12 mouse cellular contexts compared by ENCODE assay signal in the genomic region with DNA sequence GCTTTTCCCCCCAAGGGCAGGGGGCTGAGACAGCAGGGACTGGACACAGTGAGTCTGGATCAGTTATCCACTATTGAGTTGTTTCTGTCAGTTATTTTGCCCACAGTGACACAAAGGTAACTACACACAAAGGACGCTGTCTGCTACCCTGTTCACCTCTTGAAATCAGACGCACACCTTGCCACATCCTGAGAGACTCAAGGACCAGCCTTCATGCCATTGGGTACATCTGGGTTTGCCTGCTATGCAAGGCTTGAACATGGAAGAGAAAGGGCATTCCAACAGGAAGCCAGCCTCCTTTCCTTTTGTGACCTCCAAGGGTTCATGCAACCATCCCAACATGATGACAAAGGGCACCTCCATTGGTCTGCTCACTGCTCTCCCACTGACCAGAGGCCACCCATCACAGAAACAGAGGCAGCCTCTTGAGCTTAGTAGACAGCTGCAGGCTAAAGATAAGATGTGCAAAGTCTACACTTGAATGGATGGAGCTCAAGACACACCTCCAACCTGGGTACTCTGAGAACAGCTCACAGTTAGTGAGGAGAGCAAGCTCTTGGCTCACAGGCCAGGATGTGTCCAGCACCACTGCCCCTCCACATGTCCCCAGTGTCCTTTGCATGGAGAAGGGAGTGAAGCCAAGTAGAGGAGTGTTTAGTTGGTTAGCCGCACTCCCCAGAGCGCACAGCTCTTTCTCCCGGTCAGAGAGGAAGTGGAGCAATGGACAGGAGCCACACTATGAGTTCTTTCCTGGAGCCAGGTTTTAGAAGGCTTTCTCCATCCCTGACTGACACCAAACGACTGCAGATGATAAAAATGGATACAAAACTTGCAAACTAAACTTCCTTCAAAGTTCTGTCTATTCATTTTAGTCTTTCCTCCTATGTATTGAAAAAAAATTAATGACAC.
DNase-seq lines count a peak whose midpoint lies in the region; ATAC-seq and TF ChIP-seq lines count a peak whose summit lies in the region.
"Had no signal": no experiment of that assay in that cellular context is flagged by ENCODE, and none has a peak within 500 bp of the region (broad histone marks: within the 10 kb centered on the region; RNA-seq: fewer than 3 reads in every experiment).

No protein-coding gene starts in this region.

- H3K4me1 ChIP-seq in heart, embryonic 12.5 days (replicated peaks), result no peaks in the 10 kb centered on the region
- H3K4me1 ChIP-seq in G1E (ENCODE audit: insufficient read depth, low read depth, low read length), result peaks cover 13% of the 10 kb centered on the region
- peaks cover 21 to 23% of the 10 kb centered on the region in 2 experiments for H3K4me1 ChIP-seq in liver, embryonic 14.5 days (replicated peaks; ENCODE audit: control insufficient read depth in 2 of 2, insufficient read depth in 2 of 2, low read length in 1 of 2)
- H3K4me1 ChIP-seq in midbrain, embryonic 11.5 days (ENCODE audit: control insufficient read depth, insufficient read depth, low read length), result no peaks in the 10 kb centered on the region
- no peaks in the 10 kb centered on the region for H3K4me1 ChIP-seq in midbrain, embryonic 14.5 days (ENCODE audit: control insufficient read depth, insufficient read depth, low read length)

- TF ChIP-seq CTCF in G1E (IDR thresholded peaks at IDR 0.05; ENCODE audit: low read depth, low read length), result no peak
- TF ChIP-seq CTCF in liver, embryonic 14.5 days (IDR thresholded peaks at IDR 0.05; ENCODE audit: low read depth), result no peak

- H3K4me3 ChIP-seq in heart, embryonic 12.5 days, result no peak overlapping the region
- H3K4me3 ChIP-seq in G1E (ENCODE audit: low read depth, low read length), result no peak overlapping the region
- H3K4me3 ChIP-seq in liver, embryonic 14.5 days (ENCODE audit: insufficient read depth in 1 of 2, low read depth in 2 of 2, low read length in 2 of 2), result peak overlapping the region; percentile 5 to 8; a peak in 1 of 4 replicates
- H3K4me3 ChIP-seq in midbrain, embryonic 11.5 days (ENCODE audit: low read depth, low read length), result no peak overlapping the region
- no peak overlapping the region for H3K4me3 ChIP-seq in midbrain, embryonic 14.5 days (replicated peaks; ENCODE audit: low read depth, low read length)

- no peak overlapping the region for H3K4me2 ChIP-seq in heart, embryonic 12.5 days
- H3K4me2 ChIP-seq in liver, embryonic 14.5 days (ENCODE audit: low read depth), result peak overlapping the region; percentile 57
- no peak overlapping the region for H3K4me2 ChIP-seq in midbrain, embryonic 11.5 days
- H3K4me2 ChIP-seq in midbrain, embryonic 14.5 days (ENCODE audit: low read length), result no peak overlapping the region

- peak; percentile 88 for TF ChIP-seq EP300 in liver, embryonic 14.5 days (IDR thresholded peaks at IDR 0.05; ENCODE audit: low read depth)

- peak; percentile 92 for ATAC-seq in heart, embryonic 12.5 days (ENCODE audit: insufficient number of reproducible peaks, low FRiP score)
- ATAC-seq in G1E (ENCODE audit: extremely low read depth, insufficient number of reproducible peaks, low FRiP score, poor library complexity, severe bottlenecking), result 0 out of 2 replicates have a peak, but pooled peaks have one; percentile 4
- peak; percentile 29; the same call in 1 of the 2 replicates for ATAC-seq in common myeloid progenitor, adult 5-6 weeks (replicated peaks; ENCODE audit: low read depth, poor library complexity, severe bottlenecking)
- peak; percentile 99 for ATAC-seq in liver, embryonic 14.5 days (ENCODE audit: insufficient read depth)
- no peak for ATAC-seq in midbrain, embryonic 11.5 days (ENCODE audit: low FRiP score)
- no peak for ATAC-seq in midbrain, embryonic 14.5 days (ENCODE audit: low FRiP score, low TSS enrichment)

- DNase-seq in heart, postnatal 4 days, result no peak
- no peak for DNase-seq in G1E (ENCODE audit: low spot score)
- peak; percentile 77 to 86 (median 82) for DNase-seq in liver, embryonic 14.5 days (ENCODE audit: low read depth in 3 of 3, low spot score in 3 of 3)
- no peak for DNase-seq in midbrain, embryonic 11.5 days (ENCODE audit: low spot score, missing footprints)
- DNase-seq in midbrain, embryonic 14.5 days, result no peak
- DNase-seq in gastrocnemius, postnatal 25 days, result no peak
- DNase-seq: adrenal gland, postnatal 36 days; cerebellum, adult 11-12 months; lung, adult 2 months; right cerebral cortex, postnatal 25 days had no signal

- H3K27me3 ChIP-seq in heart, embryonic 12.5 days (replicated peaks), result no peaks in the 10 kb centered on the region
- H3K27me3 ChIP-seq in G1E (ENCODE audit: insufficient read depth, low read length), result peaks cover 59% of the 10 kb centered on the region
- H3K27me3 ChIP-seq in liver, embryonic 14.5 days (ENCODE audit: control insufficient read depth, insufficient read depth, low read length), result no peaks in the 10 kb centered on the region
- no peaks in the 10 kb centered on the region for H3K27me3 ChIP-seq in midbrain, embryonic 11.5 days (ENCODE audit: control insufficient read depth, insufficient read depth, low read length)
- no peaks in the 10 kb centered on the region for H3K27me3 ChIP-seq in midbrain, embryonic 14.5 days (ENCODE audit: control insufficient read depth, insufficient read depth, low read length)

- H3K27ac ChIP-seq in heart, embryonic 12.5 days (ENCODE audit: poor library complexity, severe bottlenecking), result no peak overlapping the region
- H3K27ac ChIP-seq in liver, embryonic 14.5 days, result peak overlapping the region; percentile 67
- H3K27ac ChIP-seq in midbrain, embryonic 11.5 days (ENCODE audit: low read depth, low read length), result no peak overlapping the region
- no peak overlapping the region for H3K27ac ChIP-seq in midbrain, embryonic 14.5 days (replicated peaks; ENCODE audit: low read depth, low read length)

- no peaks in the 10 kb centered on the region; the same call in 1 of the 2 replicates for H3K9me3 ChIP-seq in heart, embryonic 12.5 days (replicated peaks)
- H3K9me3 ChIP-seq in G1E (replicated peaks), result no peaks in the 10 kb centered on the region
- no peaks in the 10 kb centered on the region for H3K9me3 ChIP-seq in liver, embryonic 14.5 days (ENCODE audit: control insufficient read depth, low read length)
- no peaks in the 10 kb centered on the region for H3K9me3 ChIP-seq in midbrain, embryonic 11.5 days (ENCODE audit: control insufficient read depth, low read length)
- no peaks in the 10 kb centered on the region for H3K9me3 ChIP-seq in midbrain, embryonic 14.5 days (ENCODE audit: control insufficient read depth, low read length)

- H3K36me3 ChIP-seq in heart, embryonic 12.5 days, result peaks cover 45% of the 10 kb centered on the region
- no peaks in the 10 kb centered on the region for H3K36me3 ChIP-seq in G1E (replicated peaks)
- H3K36me3 ChIP-seq in liver, embryonic 14.5 days (replicated peaks; ENCODE audit: control insufficient read depth, insufficient read depth, low read depth), result no peaks in the 10 kb centered on the region; the same call in 1 of the 2 replicates
- no peaks in the 10 kb centered on the region for H3K36me3 ChIP-seq in midbrain, embryonic 11.5 days (ENCODE audit: control insufficient read depth, insufficient read depth, low read length)
- H3K36me3 ChIP-seq in midbrain, embryonic 14.5 days (ENCODE audit: control insufficient read depth, insufficient read depth, low read length), result no peaks in the 10 kb centered on the region

- H3K9ac ChIP-seq in heart, embryonic 12.5 days, result no peak overlapping the region
- peak overlapping the region; percentile 53; the same call in 1 of the 2 replicates for H3K9ac ChIP-seq in liver, embryonic 14.5 days (replicated peaks)
- no peak overlapping the region for H3K9ac ChIP-seq in midbrain, embryonic 11.5 days (ENCODE audit: low read length)
- H3K9ac ChIP-seq in midbrain, embryonic 14.5 days (replicated peaks; ENCODE audit: low read length), result no peak overlapping the region

- WGBS in heart, embryonic 12.5 days, result 83% methylated on average over 6 of the region's 6 CpGs
- 53% methylated on average over 6 of the region's 6 CpGs for WGBS in liver, embryonic 14.5 days (ENCODE audit: insufficient replicate concordance)
- WGBS in midbrain, embryonic 11.5 days, result 86% methylated on average over 6 of the region's 6 CpGs
- 91% methylated on average over 6 of the region's 6 CpGs for WGBS in midbrain, embryonic 14.5 days

Comparison
In these comparisons a context has a peak if more than half of its experiments do, and no peak if none do; other contexts are left out.
1. ATAC-seq: peak in heart, embryonic 12.5 days (single experiment), G1E (single experiment), common myeloid progenitor, adult 5-6 weeks (single experiment) and liver, embryonic 14.5 days (single experiment); none in midbrain, embryonic 11.5 days (single experiment) and midbrain, embryonic 14.5 days (single experiment).
2. H3K4me3 ChIP-seq: peak in liver, embryonic 14.5 days (2 of 2); none in heart, embryonic 12.5 days (single experiment), G1E (single experiment), midbrain, embryonic 11.5 days (single experiment) and midbrain, embryonic 14.5 days (single experiment).
3. DNase-seq: peak in liver, embryonic 14.5 days (3 of 3); none in heart, postnatal 4 days (single experiment), G1E (single experiment), midbrain, embryonic 11.5 days (single experiment), midbrain, embryonic 14.5 days (single experiment) and gastrocnemius, postnatal 25 days (single experiment).